Mouse (Mus musculus): ENCODE measurements around the gene Chil1. TPM values are rescaled to one million over a fixed set of nuclear protein-coding genes. Genes with fewer than 3 reads are reported as not detected.

The Chil1 gene
- total RNA-seq, 2 experiments from 2014 or later, result 9.1 to 11.6 TPM

Other genes with a start within 250 kb of the Chil1 start
- gene Fmod, start 144.9 kb upstream of the Chil1 start, total RNA-seq (2021), result 10 to 100 TPM; 17.0 to 22.0 TPM
- 10 to 100 TPM; 15.1 to 29.0 TPM for gene Btg2, start 103.1 kb upstream of the Chil1 start, total RNA-seq (2021)
- gene Chit1, start 70.9 kb upstream of the Chil1 start, total RNA-seq (2021), result not detected
- under 1 TPM in 1 of 2 experiments, not detected in 1; 0.25 TPM for gene Mybph, start 11.3 kb downstream of the Chil1 start, total RNA-seq (2021)
- 100 to 1,000 TPM; 195 to 200 TPM for gene Adora1, start 53.3 kb downstream of the Chil1 start, total RNA-seq (2021)
- gene Myog, start 107.8 kb downstream of the Chil1 start, total RNA-seq (2021), result not detected
- 10 to 100 TPM; 43.3 to 49.4 TPM for gene Ppfia4, start 150.8 kb downstream of the Chil1 start, total RNA-seq (2021)
- gene Tmem183a, start 179.8 kb downstream of the Chil1 start, total RNA-seq (2021), result 10 to 100 TPM; 67.2 to 72.9 TPM
- gene 4933406M09Rik, start 203.8 kb downstream of the Chil1 start, total RNA-seq (2021), result not detected
- 10 to 100 TPM; 15.8 to 16.6 TPM for gene Cyb5r1, start 223.4 kb downstream of the Chil1 start, total RNA-seq (2021)
- gene Adipor1, start 233.2 kb downstream of the Chil1 start, total RNA-seq (2021), result 10 to 100 TPM; 62.3 to 63.5 TPM